8 mouse cellular contexts compared by ENCODE assay signal in genomic region chr3:142530087-142530953, GRCm38 (mm10). TPM values are rescaled to one million over a fixed set of nuclear protein-coding genes. Genes with fewer than 3 reads are reported as not detected.
DNase-seq lines count a peak whose midpoint lies in the region; ATAC-seq and TF ChIP-seq lines count a peak whose summit lies in the region.

Gene Gbp7 (plus strand): TSS chr3:142530342.

- peak within 1 kb of the TSS; percentile 53 for H3K9ac ChIP-seq in hindbrain, postnatal 0 days (replicated peaks; ENCODE audit: low read length)

- H3K4me2 ChIP-seq in hindbrain, postnatal 0 days (ENCODE audit: low read depth, low read length), result peak within 1 kb of the TSS; percentile 84

- H3K36me3 ChIP-seq in hindbrain, postnatal 0 days (ENCODE audit: insufficient read depth, low read length), result no peaks in the 10 kb centered on the region
- 0 out of 2 replicates have a peak, but pooled peaks cover 10% of the 10 kb centered on the region for H3K36me3 ChIP-seq in macrophage (ENCODE audit: inconsistent target)

- no peaks in the 10 kb centered on the region for H3K4me1 ChIP-seq in hindbrain, postnatal 0 days (ENCODE audit: insufficient read depth, low read length)

- 1% methylated on average over 28 of the region's 30 CpGs for WGBS in hindbrain, postnatal 0 days
- 4% methylated on average over 30 of the region's 30 CpGs for WGBS in macrophage (ENCODE audit: missing documents)

- ATAC-seq in hindbrain, postnatal 0 days, result peak; percentile 87

- no peaks in the 10 kb centered on the region for H3K9me3 ChIP-seq in hindbrain, postnatal 0 days (ENCODE audit: low read length)

- no peak for TF ChIP-seq CTCF in hindbrain, postnatal 0 days (IDR thresholded peaks at IDR 0.05; ENCODE audit: low read depth)

- peak within 1 kb of the TSS; percentile 51 for H3K4me3 ChIP-seq in hindbrain, postnatal 0 days (ENCODE audit: low read length)
- H3K4me3 ChIP-seq in macrophage (ENCODE audit: inconsistent target), result peak within 1 kb of the TSS; percentile 97

- H3K27ac ChIP-seq in hindbrain, postnatal 0 days, result peak within 1 kb of the TSS; percentile 54
- H3K27ac ChIP-seq in macrophage, result peak within 1 kb of the TSS; percentile 71

- peak; percentile 68 for DNase-seq in NIH3T3 (ENCODE audit: low read depth)
- DNase-seq in cerebellum, postnatal 25 days, result peak; percentile 19 to 32
- peak; percentile 66 for DNase-seq in gastrocnemius, adult 18-20 months (ENCODE audit: low spot score)
- DNase-seq in hindbrain, postnatal 0 days (ENCODE audit: low spot score), result peak; percentile 63
- peak; percentile 19 to 30 for DNase-seq in left cerebral cortex, adult 18-20 months (ENCODE audit: low spot score in 2 of 2)
- peak; percentile 37 to 38 for DNase-seq in right cerebral cortex, adult 2 months (ENCODE audit: low spot score in 2 of 2)
- peak; percentile 33 to 80 for DNase-seq in urinary bladder, postnatal 36 days (ENCODE audit: low spot score in 2 of 2)

- peaks cover 41% of the 10 kb centered on the region; the same call in 1 of the 2 replicates for H3K79me2 ChIP-seq in macrophage (ENCODE audit: inconsistent target)

- H3K27me3 ChIP-seq in hindbrain, postnatal 0 days (ENCODE audit: insufficient read depth, low read length), result no peaks in the 10 kb centered on the region

RNA-seq across cellular contexts. Expression of gene Gbp7, which starts in this region (rescaled TPM):
- total RNA-seq in gastrocnemius, adult 18-20 months (2021), result 1 to 10 TPM; 2.8 to 6.9 TPM
- total RNA-seq in hindbrain, postnatal 0 days (2014; rRNA removed), result 1.9 and 2.8 TPM in 2 replicates
- polyA plus RNA-seq in hindbrain, postnatal 0 days (2015; fragmentation: Nextera tagmentation; extraction: Ambion mirVana), result 3.5 and 3.8 TPM in 2 replicates
- 1 to 10 TPM; 2.8 to 4.2 TPM for total RNA-seq in left cerebral cortex, adult 18-20 months (2021)
- 100 to 1,000 TPM in 18 of 26 experiments, 10 to 100 TPM in 8; 34.0 to 441 (median 151) TPM for total RNA-seq in macrophage (2018; cell fraction: chromatin; rRNA removed)
- total RNA-seq in macrophage (2018; cell fraction: cytosol; rRNA removed), result 100 to 1,000 TPM in 14 of 26 experiments, 10 to 100 TPM in 12; 30.0 to 199 (median 116) TPM
- total RNA-seq in macrophage (2018; cell fraction: nucleus; rRNA removed), result 100 to 1,000 TPM in 20 of 26 experiments, 10 to 100 TPM in 6; 16.6 to 296 (median 159) TPM
- 9.7 to 74.3 TPM (median 22.4 TPM) in 3 replicates for polyA plus RNA-seq in macrophage (2018)

Comparison
In these comparisons a context has a peak if more than half of its experiments do, and no peak if none do; other contexts are left out.
1. Peak in every context shown above with its lines: DNase-seq, ATAC-seq, H3K4me3 ChIP-seq and H3K27ac ChIP-seq.